Mouse (Mus musculus): ENCODE data around the gene Brca1.
"Not testable (repeated sequence)": the region's sequence is repeated elsewhere in the genome, so short reads cannot be mapped to it uniquely, and the experiment has no call there.

Brca1 gene

GRCm38 (mm10) chr11:101543533-101543932, 8.2 kb downstream of the Brca1 start:
- DNase-seq (ENCODE audit: low read depth, low spot score): no peak

DNA sequence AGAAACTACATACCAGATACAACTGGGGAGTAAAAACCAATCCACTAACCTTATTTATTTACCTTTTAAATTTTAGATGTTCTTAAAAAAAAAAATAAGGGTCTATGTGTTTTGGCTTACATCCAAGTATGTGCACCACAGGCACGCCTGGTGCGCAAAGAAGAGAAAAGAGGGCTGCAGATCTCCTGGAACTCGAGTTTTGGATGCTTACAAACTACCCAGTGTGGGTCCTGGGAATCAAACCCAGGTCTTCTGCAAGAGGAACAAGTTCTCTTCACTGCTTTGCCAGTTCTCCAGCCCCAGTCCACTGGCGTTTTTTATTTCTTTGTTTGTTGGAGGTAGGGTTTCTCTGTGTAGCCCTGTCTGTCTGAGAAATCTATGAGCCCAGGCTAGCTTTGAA, 25.1 kb downstream of the Brca1 start:
- DNase-seq (ENCODE audit: low read depth, low spot score): no peak

- DNase-seq (ENCODE audit: low read depth, low spot score): no peak
These were observed 25.7 kb downstream of the Brca1 start for GRCm38 (mm10) chr11:101525936-101526595.

- no peak for DNase-seq (ENCODE audit: low read depth, low spot score)
These were observed 26.7 kb downstream of the Brca1 start for GRCm38 (mm10) chr11:101525056-101525455.

DNA sequence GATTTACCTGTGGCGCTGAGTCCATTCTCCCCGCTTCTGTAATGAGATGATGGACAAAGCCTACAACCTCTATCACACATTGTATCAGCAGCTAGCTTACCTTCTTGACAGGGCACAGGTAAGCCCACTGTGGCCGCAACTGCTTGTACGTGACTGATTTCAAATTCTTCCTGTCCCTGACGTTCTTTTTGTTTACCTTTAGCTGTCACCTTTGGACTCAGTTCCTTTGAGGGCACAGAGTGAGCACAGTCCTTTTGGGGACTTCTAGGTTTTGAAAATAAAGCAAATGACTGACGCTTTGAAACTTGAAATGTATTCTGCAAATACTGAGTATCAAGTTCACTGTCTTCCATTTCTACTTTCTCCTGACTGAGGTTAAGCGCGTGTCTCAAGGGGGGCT, 27.3 kb downstream of the Brca1 start:
- no peak for DNase-seq (ENCODE audit: low read depth, low spot score)

- no peak for DNase-seq (ENCODE audit: low read depth, low spot score)
These were observed 32.4 kb downstream of the Brca1 start for GRCm38 (mm10) chr11:101519364-101519763.

- DNase-seq (ENCODE audit: low read depth, low spot score): no peak
These were observed 32.8 kb downstream of the Brca1 start for GRCm38 (mm10) chr11:101518937-101519336.

DNA sequence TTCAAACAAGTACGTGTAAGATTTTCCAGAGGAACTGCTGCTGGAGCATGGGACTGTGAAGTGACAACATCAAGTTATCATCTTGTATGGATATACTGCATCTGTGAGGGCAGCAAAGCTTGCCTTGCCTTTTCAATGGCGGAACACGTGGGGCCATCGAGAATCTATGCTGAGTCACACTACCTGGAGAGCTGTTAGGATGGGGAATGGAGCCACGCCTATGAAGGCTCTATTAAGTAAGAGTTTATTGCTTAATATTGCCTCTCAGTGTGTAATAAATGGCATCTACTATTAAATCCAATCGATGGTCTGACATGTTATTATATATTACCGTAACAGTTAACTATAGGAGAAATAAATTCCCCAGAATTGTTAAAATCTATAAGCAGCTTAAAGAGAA, 44.7 kb downstream of the Brca1 start:
- no peak for DNase-seq (ENCODE audit: low read depth, low spot score)

- DNase-seq (ENCODE audit: low read depth, low spot score): no peak
These were observed 45.4 kb downstream of the Brca1 start for GRCm38 (mm10) chr11:101506269-101506780.

DNA sequence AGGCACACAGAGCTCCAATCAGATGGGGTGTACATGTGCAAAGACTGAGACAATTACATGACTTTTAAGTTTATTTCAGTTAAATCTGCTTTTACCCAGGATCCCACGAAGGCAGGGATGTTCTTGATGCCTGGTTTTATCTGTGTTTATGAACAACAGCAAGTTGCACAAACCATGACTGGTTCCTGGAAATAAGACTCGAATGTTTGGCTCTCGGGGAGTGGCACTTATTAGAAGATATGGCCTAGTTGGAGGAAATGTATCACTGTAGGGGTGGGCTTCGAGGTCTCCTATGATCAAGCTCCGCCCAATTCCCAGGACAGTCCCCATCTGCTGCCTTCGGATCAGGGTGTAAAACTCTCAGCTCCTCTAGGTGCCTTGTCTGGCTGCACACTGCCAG, 65.6 kb downstream of the Brca1 start:
- no peak for DNase-seq (ENCODE audit: low read depth, low spot score)

GRCm38 (mm10) chr11:101485509-101486028, 66.2 kb downstream of the Brca1 start:
- DNase-seq (ENCODE audit: low read depth, low spot score): no peak

- no peak for DNase-seq (ENCODE audit: low read depth, low spot score)
These were observed 66.9 kb downstream of the Brca1 start for GRCm38 (mm10) chr11:101484814-101485213.

DNA sequence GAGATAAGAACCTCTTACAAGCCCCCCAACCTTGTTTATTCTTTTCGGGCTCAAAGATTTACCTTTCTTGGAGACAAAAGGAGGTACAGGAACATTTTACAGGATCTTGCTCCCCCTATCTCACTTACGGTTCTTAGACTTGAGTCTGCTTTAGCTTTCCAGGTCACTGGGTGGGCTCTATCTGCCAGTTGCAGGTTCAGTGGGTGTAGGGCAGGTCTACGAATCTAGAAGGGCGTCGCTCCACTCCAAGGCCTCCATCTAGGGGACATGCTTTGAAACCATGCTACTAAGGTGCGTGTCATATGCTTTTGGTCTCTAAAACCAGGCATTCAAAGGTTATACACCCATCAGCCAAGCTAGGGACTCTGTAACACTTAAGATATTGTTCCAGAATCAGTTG, 67.5 kb downstream of the Brca1 start:
- no peak for DNase-seq (ENCODE audit: low read depth, low spot score)

DNA sequence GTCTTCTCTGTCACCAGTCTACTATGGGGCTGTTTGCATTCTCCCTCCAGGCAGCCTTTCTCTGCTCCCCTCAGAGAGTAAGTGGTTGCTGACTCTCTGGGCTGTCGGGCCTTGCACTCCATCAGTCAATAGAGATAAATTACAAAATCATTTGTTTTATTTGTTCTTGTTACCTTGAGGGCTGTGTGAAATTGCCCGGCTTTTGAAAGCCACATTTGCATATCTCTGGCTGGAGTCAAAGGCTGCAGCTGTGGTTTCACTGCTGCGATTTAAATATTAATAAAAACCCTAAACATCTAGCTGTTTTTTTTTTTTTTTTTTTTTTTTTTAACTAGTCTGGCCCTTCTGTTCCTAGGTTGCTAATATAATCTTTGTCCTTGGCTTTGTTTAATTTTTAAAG, 68.0 kb downstream of the Brca1 start:
- DNase-seq (ENCODE audit: low read depth, low spot score): no peak

DNA sequence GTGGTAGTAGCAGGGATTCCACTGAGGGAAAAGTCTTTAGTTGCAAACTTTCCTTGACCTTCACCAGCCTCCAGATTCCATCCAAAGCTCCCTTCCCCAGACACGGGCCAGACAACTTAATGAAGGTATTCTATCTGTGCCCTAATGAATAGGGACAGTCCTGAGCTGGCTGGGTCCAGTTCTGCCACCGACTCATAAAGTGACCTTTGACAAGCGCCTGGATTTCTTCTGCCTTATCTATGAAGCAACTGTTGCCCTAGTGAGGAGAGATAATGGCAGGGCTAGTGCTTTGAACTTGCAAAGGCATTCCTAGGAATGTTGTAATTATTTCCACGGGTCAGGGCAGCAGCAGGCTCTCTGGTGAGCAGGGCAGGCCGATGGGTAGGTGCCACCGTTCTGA, 70.8 kb downstream of the Brca1 start:
- DNase-seq (ENCODE audit: low read depth, low spot score): no peak

GRCm38 (mm10) chr11:101479171-101479635, 72.6 kb downstream of the Brca1 start:
- no peak for DNase-seq (ENCODE audit: low read depth, low spot score)

GRCm38 (mm10) chr11:101477552-101478211, 74.1 kb downstream of the Brca1 start:
- DNase-seq (ENCODE audit: low read depth, low spot score): no peak

- DNase-seq (ENCODE audit: low read depth, low spot score): no peak
These were observed 74.6 kb downstream of the Brca1 start for GRCm38 (mm10) chr11:101477194-101477551.

DNA sequence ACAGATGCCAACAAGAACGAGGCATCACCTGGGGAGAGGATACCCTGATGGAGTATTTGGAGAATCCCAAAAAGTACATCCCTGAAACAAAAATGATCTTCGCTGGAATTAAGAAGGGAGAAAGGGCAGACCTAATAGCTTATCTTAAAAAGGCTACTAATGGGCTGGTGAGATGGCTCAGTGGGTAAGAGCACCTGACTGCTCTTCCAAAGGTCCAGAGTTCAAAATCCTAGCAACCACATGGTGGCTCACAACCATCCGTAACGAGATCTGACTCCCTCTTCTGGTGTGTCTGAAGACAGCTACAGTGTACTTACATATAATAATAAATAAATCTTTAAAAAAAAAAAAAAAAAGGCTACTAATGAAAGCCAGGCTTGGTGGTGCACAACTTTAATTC, 75.4 kb downstream of the Brca1 start:
- DNase-seq (ENCODE audit: low read depth, low spot score): not testable (repeated sequence)

DNA sequence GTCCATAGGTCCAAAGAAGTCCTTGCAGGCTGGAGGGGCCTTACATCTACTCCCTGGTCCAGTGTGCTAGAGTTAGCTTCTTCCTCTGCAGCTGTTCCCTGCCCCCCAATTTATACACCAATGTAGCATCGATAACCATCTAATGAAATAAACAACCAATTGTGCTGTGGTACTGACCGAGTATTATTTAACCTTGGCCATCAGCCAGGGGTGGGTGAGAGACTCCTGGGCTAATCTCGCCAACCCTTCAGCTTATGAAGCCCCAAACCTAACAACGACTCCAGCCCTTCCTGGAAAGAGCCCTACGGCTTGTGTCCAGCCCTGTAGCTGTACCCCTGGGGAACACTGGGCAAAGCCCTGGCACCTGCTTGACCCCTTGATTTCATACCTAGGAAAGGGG, 77.5 kb downstream of the Brca1 start:
- no peak for DNase-seq (ENCODE audit: low read depth, low spot score)

GRCm38 (mm10) chr11:101473686-101474085, 78.1 kb downstream of the Brca1 start:
- DNase-seq (ENCODE audit: low read depth, low spot score): not testable (repeated sequence)

DNA sequence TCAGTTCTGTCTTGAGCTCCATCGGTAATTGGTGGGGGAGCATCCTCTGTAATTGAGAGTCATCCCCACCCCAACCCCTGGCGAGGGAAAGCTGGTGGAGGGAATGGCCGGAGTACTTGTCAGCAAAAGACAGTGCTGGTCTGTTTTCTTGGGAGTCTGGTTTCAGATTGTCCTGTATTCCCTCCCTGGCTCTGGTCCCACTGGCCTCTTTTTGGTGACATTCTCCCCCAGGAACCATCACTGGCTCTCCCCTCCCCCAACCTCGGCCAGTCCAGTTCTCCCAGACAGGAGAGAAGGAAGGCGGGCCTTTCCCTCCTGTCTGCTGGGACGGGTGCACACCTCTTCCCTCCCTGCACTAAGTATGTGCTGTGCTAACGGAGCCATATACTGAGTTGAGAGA, 79.4 kb downstream of the Brca1 start:
- DNase-seq (ENCODE audit: low read depth, low spot score): no peak

DNA sequence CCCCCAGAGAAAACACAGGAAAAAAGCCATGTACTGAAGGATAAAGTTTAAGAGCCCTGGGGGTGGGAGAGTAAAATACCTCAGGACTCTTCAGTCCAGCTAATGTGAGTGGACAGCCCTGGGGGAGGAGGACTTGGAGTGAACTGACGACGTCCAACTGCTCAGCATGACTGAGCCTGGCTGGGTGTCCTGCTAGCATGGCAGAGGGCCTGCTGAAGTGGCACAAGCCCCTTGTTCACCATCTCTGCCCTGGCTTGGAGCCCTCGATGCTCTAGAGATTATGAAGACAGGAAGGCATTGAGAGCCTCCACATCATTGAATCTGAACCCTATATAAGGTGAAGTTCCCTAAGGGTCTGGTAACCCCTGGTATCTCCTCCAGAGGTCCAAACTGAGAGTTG, 79.8 kb downstream of the Brca1 start:
- DNase-seq (ENCODE audit: low read depth, low spot score): no peak

Data from 3T3-L1 (cell line).